Mouse (Mus musculus) embryonic facial prominence, embryonic 10.5 days (tissue): ENCODE data around the gene Tmem273. TPM values are rescaled to one million over a fixed set of nuclear protein-coding genes. Genes with fewer than 3 reads are reported as not detected.

Experiments used
- DNase-seq: peaks from one replicate; pipeline ENCODE4 v3.0.0-alpha.2; 2017; ENCODE audit warnings: low spot score
- H3K27ac ChIP-seq: fragments of 300-500 bp; sonication (generic); replicated peaks from 2 replicates; pipeline ENCODE4 v1.5.1; 2016; ENCODE audit warnings: mild to moderate bottlenecking
- H3K27me3 ChIP-seq: fragments of 300-500 bp; sonication (generic); replicated peaks from 2 replicates; pipeline ENCODE4 v1.6.1; 2016; ENCODE audit warnings: low read depth, mild to moderate bottlenecking; ENCODE audit not compliant: poor library complexity, severe bottlenecking
- H3K36me3 ChIP-seq: fragments of 300-500 bp; sonication (generic); replicated peaks from 2 replicates; pipeline ENCODE4 v1.6.1; 2016; ENCODE audit warnings: mild to moderate bottlenecking, moderate library complexity
- H3K4me1 ChIP-seq: fragments of 300-500 bp; sonication (generic); 2 replicates; pipeline ENCODE4 v1.6.1; 2016
- H3K4me3 ChIP-seq: fragments of 300-500 bp; sonication (generic); 2 replicates; pipeline ENCODE4 v1.5.1; 2016; ENCODE audit warnings: mild to moderate bottlenecking, moderate library complexity
- H3K9me3 ChIP-seq: fragments of 300-500 bp; sonication (generic); 2 replicates; pipeline ENCODE4 v1.6.1; 2016; ENCODE audit warnings: mild to moderate bottlenecking
- WGBS: fragments of 180-500 bp; shearing (Covaris S2); methylation state at CpG from one replicate; pipeline ENCODE4 v1.1.7; 2016; 5-methylcytosine and 5-hydroxymethylcytosine counted together
- polyA plus RNA-seq: library from polyadenylated mRNA; unstranded; fragments of >200 nt; fragmentation: Nextera tagmentation; extraction: Ambion mirVana; gene quantifications from 2 replicates; pipeline ENCODE4 v1.2.1, GENCODE M21; 2016

Tmem273 gene
- polyA plus RNA-seq, 1 experiment from 2014 or later: 0.24 TPM

DNA sequence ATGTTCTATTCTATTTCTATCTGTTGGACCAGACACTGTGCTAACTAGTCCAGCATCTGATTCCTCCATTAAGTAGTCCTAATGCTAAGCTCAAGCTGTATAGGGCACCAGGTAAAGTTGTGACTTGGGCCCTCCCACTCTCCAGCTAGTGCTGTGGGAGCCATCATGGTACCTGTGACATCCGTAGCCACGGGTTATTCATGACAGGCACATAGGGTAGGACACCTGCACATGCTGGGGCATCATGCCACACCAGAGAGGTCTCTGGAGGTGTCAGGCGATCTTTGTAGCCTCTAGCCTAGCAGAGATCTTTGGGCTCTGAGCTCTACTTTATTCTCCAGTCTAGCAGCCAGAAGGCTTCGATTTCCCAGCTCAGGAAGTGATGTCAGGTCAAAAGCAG, 2.9 kb upstream of the Tmem273 start:
- H3K27me3 ChIP-seq: no peaks in the 10 kb centered on the region
- no peaks in the 10 kb centered on the region for H3K36me3 ChIP-seq
- no peaks in the 10 kb centered on the region for H3K9me3 ChIP-seq
- 85% methylated on average over 4 of the region's 4 CpGs for WGBS
- no peak overlapping the region for H3K27ac ChIP-seq
- no peak for DNase-seq
- no peak overlapping the region for H3K4me3 ChIP-seq
- 0 out of 2 replicates have a peak, but pooled peaks cover 5% of the 10 kb centered on the region for H3K4me1 ChIP-seq

DNA sequence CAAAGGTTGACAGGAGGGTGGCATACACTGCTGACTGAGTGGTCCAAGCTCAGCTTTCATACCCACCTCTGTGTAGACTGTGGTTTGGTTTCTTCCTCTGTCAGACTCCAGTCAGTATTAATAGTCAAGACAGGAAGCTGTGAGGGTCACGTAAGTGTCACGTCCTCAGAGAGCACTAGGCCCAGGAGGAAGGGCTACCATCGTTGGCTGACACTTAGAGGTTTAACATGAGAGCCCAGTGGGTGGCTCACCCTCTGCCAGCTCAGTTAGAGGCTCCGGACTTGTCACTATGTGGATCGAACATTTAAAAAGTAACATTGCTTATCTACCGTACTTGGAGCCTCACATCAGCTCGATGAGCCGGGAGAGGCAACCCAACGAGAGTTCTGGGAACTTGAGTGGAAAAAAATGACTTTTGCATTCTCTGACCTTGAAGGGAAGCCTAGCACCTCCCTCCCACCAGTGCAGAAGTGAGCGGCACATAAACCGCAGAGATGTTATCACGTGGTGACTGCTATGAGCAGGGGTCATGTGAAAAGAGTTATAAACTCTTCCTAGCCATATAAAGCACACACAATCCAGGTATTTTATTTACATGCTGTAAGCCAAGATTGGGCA, 1.5 kb upstream of the Tmem273 start:
- no peak for DNase-seq
- WGBS: 81% methylated on average over 12 of the region's 12 CpGs
- H3K36me3 ChIP-seq: no peaks in the 10 kb centered on the region

DNA sequence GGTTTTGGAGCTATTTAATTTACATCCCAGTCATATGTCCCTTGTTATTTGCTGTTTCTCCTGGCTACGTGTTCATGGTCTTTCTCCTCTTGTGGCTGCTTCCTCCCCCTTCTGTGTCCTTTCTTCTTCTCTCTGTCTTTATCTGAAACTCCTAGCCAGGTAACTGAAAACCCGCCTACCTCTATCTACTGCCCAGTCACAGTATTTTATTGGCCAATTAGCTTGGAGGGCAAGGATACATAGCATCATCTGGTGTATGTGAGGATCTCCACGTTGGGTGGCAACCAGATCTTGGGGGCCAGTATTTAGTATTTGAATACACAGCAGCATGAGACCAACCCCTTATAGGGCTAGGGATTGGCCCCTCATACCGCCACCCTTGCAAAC, 1.0 kb upstream of the Tmem273 start:
- Histone ChIP-seq H3K36me3 (no peaks in the 10 kb centered on the region), H3K4me1 (peaks cover 7% of the 10 kb centered on the region; the same call in 1 of the 2 replicates), H3K27me3 (no peaks in the 10 kb centered on the region), H3K9me3 (no peaks in the 10 kb centered on the region), H3K4me3 (no peak overlapping the region), H3K27ac (no peak overlapping the region)
- 81% methylated on average over 4 of the region's 4 CpGs for WGBS
- DNase-seq: no peak

More for the DNA sequence above, 1.5 kb upstream of the Tmem273 start:
- H3K4me1 ChIP-seq: peaks cover 7% of the 10 kb centered on the region; the same call in 1 of the 2 replicates
- no peak overlapping the region for H3K4me3 ChIP-seq
- H3K27ac ChIP-seq: no peak overlapping the region
- H3K27me3 ChIP-seq: no peaks in the 10 kb centered on the region
- H3K9me3 ChIP-seq: no peaks in the 10 kb centered on the region

DNA sequence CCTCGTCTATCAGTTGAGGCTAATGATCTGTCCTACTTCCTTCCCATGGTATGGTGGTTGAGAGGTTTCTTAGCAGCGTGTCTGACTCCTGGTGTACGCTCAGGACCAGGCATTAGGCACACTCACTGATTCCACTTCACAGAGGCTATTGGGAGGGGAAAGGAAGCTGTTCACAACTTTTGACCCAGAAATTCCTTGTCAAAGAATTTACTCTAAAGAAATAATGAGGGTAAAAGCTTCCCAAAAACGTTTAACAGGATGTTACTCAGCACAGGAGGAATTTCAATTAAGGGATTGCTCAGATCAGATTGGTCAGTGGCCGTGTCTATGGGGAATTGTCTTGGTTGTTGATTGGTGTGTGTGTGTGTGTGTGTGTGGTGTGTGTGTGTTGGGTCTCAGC, 1.9 kb downstream of the Tmem273 start:
- DNase-seq: no peak
- Histone ChIP-seq H3K9me3 (no peaks in the 10 kb centered on the region), H3K36me3 (no peaks in the 10 kb centered on the region), H3K27me3 (no peaks in the 10 kb centered on the region), H3K27ac (no peak overlapping the region), H3K4me1 (peaks cover 7% of the 10 kb centered on the region; the same call in 1 of the 2 replicates), H3K4me3 (no peak overlapping the region)
- WGBS: 65% methylated on average over 5 of the region's 5 CpGs

DNA sequence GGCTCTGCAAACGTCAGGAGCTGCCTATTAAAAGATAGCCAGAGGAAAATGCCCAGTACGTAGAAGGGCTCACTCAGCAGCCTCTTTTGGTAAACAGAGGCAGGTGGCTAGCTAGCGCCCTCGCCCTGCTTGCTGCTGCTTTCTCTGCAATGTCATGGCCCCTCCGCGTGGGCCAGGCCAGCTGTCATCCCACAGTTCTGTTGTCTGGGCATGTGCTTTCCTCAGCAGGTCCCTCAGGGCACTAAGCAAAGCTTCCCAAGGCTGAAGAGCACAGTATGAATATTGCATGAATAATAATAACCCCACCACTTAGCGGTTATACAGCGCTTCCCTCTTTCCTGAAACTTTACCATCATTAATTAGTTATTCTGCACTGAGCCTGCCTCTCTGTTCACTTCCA, 10.6 kb downstream of the Tmem273 start:
- peaks cover 8% of the 10 kb centered on the region for H3K4me1 ChIP-seq
- DNase-seq: no peak
- WGBS: 75% methylated on average over 8 of the region's 8 CpGs

DNA sequence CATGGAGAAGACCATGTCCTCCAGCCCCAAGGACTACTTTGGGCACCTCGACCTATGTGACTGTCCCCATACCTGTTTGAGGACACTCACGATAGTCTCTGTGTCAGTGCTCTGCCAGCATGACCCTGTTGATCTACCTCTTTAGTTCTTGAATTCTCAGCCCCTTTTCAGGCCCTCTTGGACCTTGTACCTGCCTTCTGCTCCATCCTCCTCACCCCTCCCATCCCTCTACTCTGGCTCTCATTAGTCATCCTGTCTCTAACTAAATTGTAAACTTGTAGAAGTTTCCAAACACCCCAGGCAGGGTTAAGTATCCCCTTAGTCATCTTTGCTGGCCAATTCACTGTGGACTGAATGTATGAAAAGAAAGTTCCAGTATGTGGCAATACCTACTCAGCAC, 12.0 kb downstream of the Tmem273 start:
- no peak overlapping the region for H3K4me3 ChIP-seq
- no peaks in the 10 kb centered on the region for H3K27me3 ChIP-seq
- no peak for DNase-seq
- 80% methylated on average over 2 of the region's 2 CpGs for WGBS
- peaks cover 15% of the 10 kb centered on the region for H3K4me1 ChIP-seq
- no peak overlapping the region for H3K27ac ChIP-seq
- H3K9me3 ChIP-seq: no peaks in the 10 kb centered on the region
- no peaks in the 10 kb centered on the region for H3K36me3 ChIP-seq

More for the DNA sequence above, 10.6 kb downstream of the Tmem273 start:
- no peaks in the 10 kb centered on the region for H3K9me3 ChIP-seq
- H3K4me3 ChIP-seq: no peak overlapping the region
- H3K27ac ChIP-seq: no peak overlapping the region
- no peaks in the 10 kb centered on the region for H3K36me3 ChIP-seq
- no peaks in the 10 kb centered on the region for H3K27me3 ChIP-seq

DNA sequence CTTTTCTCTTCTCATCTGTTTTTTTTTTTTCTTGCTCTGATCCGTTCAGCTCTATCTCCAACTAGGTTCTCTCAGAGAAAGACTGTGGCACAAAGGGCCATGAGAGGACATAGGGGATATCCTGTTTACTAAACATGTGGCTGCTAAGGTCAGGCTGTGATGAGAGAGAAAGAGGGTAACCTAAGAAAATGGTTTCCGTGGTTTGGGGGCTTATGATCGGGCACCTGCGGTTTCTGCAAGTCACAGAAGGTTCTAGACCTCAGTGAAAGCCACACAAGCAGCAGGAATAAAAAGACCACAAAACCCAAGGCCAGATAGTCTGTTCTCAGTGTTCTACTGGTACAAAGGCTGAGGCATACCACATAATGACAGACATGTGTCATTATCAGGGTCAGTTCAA, 12.6 kb downstream of the Tmem273 start:
- no peak for DNase-seq
- WGBS: 87% methylated on average over 4 of the region's 4 CpGs
- Histone ChIP-seq H3K9me3 (no peaks in the 10 kb centered on the region), H3K4me1 (peaks cover 15% of the 10 kb centered on the region), H3K4me3 (no peak overlapping the region), H3K27me3 (no peaks in the 10 kb centered on the region), H3K27ac (no peak overlapping the region), H3K36me3 (no peaks in the 10 kb centered on the region)

DNA sequence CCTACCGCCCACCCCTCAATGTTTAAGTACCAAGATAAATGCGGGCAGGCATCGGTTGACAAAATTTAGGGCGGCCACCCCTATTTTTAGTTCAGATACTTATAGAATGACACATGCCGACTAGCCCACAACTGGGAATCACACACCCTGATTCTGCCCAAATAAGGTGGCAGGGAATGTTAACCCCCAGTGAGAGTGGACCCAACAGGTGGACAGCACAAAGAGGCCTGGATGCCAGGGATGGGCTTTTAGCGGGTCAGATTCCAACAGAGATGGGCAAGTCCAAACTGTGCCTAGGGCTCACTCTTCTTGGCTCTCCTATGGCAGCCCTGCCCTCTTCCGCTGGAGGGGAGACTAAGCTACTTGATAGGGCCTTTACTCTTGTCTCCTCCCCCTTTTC, 14.3 kb downstream of the Tmem273 start:
- Histone ChIP-seq H3K9me3 (no peaks in the 10 kb centered on the region), H3K36me3 (no peaks in the 10 kb centered on the region), H3K4me1 (peaks cover 15% of the 10 kb centered on the region), H3K4me3 (no peak overlapping the region), H3K27ac (no peak overlapping the region), H3K27me3 (no peaks in the 10 kb centered on the region)
- no peak for DNase-seq
- WGBS: 92% methylated on average over 7 of the region's 7 CpGs

DNA sequence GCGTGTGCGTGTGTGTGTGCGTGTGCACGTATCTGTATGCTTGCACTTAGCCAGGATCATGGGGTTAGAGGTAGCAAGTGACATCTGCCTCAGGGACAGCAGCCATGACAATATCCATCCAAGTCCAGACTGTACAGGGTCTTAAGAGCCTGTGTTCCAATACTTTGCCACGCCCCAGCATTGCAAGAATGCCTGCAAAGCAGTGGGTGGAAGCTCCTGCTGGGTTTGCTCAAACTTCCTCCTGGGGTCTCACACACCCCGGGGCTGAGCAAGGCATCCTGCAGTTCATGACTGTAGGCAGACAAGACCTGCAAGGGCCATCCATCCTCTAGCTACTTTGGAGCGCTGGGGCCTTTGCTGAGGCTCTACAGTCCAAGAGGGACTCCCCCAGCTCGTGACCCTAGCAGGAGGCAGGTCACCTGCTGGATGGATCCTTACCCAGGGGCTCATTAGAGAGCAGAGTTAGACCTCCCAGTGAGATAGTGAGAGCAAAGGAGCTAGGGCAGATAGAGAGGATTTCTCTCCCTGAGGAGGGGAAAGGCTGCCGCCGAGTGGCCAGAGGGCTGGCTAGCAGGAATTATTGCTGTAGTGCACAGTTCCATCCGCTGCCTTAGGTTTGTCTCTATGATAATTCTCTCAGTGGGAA, 15.4 kb downstream of the Tmem273 start:
- Histone ChIP-seq H3K4me3 (no peak overlapping the region), H3K9me3 (no peaks in the 10 kb centered on the region), H3K4me1 (peaks cover 15% of the 10 kb centered on the region), H3K36me3 (no peaks in the 10 kb centered on the region), H3K27ac (peak overlapping the region; percentile 24), H3K27me3 (no peaks in the 10 kb centered on the region)
- WGBS: 55% methylated on average over 11 of the region's 11 CpGs
- DNase-seq: peak; percentile 46

DNA sequence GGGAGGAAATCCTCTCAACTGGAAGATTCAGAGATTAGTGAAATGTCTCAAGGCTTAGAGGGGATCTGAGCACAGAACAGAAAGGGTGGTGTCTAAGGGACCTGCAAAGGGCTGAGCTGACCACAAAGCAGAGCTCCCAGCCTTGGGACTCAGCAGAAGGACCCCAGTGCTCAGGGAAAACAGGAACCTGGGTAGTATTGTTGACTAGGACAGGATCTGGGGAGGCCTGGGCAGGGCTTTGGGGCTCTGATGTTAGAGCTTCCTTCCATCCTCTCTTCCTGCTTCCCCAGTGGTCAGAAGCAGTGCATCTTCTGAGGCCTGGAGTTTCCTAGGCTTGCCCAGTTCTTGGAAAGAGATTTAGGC, 15.9 kb downstream of the Tmem273 start:
- Histone ChIP-seq H3K4me3 (no peak overlapping the region), H3K36me3 (no peaks in the 10 kb centered on the region), H3K9me3 (no peaks in the 10 kb centered on the region), H3K4me1 (peaks cover 15% of the 10 kb centered on the region), H3K27ac (peak overlapping the region; percentile 24), H3K27me3 (no peaks in the 10 kb centered on the region)
- DNase-seq: no peak

DNA sequence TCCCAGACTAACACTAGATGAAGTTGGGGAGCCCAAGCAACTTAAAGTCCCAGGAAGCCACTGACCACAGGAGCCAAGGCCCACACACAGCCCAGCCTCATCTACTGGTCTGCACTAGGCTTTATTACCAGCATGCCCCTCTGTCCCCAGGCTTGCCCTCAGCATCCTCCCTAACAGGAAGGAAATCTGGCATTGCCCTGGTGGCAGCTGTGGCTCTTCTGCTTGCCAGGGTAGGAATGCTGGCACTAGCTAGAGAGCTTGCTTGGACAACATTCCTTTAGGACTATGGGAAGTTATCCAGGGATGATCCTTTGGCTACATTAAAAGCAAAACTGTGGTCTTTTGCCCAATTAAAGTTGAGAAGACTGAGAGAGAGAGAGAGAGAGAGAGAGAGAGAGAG, 24.3 kb downstream of the Tmem273 start:
- Histone ChIP-seq H3K4me1 (no peaks in the 10 kb centered on the region), H3K4me3 (no peak overlapping the region), H3K27me3 (no peaks in the 10 kb centered on the region), H3K36me3 (no peaks in the 10 kb centered on the region), H3K9me3 (no peaks in the 10 kb centered on the region), H3K27ac (no peak overlapping the region)
- no peak for DNase-seq

DNA sequence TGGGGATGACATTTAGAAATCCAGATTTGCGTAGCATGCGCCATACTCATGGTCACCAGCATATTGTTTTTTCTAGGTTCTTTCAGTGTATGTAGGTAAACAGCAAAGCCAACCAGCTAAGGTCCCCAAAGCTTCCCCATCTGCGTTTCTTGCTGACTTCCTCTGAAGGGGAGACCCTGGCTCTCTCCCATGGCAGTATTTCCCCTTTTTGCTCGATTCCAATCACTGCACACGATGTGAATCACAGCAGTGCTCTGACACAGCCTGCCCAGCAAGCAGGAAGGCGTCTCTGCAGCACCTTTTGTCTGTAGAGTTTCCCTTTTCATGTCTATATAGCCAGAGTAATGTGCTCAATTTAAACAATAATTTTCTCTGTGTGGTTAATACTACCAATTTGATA, 26.7 kb downstream of the Tmem273 start:
- 79% methylated on average over 6 of the region's 6 CpGs for WGBS
- Histone ChIP-seq H3K27ac (no peak overlapping the region), H3K4me1 (no peaks in the 10 kb centered on the region), H3K9me3 (no peaks in the 10 kb centered on the region), H3K27me3 (no peaks in the 10 kb centered on the region), H3K4me3 (no peak overlapping the region), H3K36me3 (no peaks in the 10 kb centered on the region)
- DNase-seq: no peak

DNA sequence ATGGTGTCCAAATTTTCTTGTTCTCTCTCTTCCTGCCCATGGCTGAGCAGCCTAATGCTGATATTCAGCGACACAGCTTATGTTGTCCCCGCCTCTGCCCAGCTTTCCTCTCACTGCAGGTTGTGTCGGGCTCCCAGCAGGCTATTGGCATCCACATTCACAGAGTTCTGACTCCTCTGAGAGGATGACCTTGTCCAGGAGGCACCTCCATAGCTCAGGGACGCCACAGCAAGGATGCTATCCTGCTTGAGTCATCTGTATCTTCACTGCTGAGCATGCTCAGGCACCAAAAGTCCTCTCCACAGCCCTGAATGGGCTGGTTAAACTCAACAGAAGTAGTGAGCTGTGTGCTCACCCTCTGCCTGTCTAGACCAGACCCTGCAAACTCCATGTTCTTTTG, 29.2 kb downstream of the Tmem273 start:
- H3K27me3 ChIP-seq: no peaks in the 10 kb centered on the region
- H3K27ac ChIP-seq: no peak overlapping the region
- no peak for DNase-seq
- no peaks in the 10 kb centered on the region for H3K36me3 ChIP-seq
- 68% methylated on average over 4 of the region's 4 CpGs for WGBS
- H3K4me1 ChIP-seq: peaks cover 11% of the 10 kb centered on the region
- H3K9me3 ChIP-seq: no peaks in the 10 kb centered on the region
- no peak overlapping the region for H3K4me3 ChIP-seq
